Mouse (Mus musculus) adrenal gland, adult 2 months (tissue): ENCODE data around the gene Pmp22. TPM values are rescaled to one million over a fixed set of nuclear protein-coding genes. Genes with fewer than 3 reads are reported as not detected.
A peak's percentile ranks its signal among the peaks of the same experiment; 100 is the strongest.

ENCODE experiments used
- DNase-seq: peaks from one replicate; pipeline ENCODE4 v3.0.0; 2021
- polyA plus RNA-seq: library from polyadenylated mRNA; depleted of rRNA; stranded (reverse); fragments of >200 nt; gene quantifications from 2 replicates; pipeline ENCODE4 v1.2.3, GENCODE M21; 2012
- total RNA-seq, 2 experiments: library from RNA; stranded (reverse); gene quantifications; 2 replicates each; pipeline ENCODE4 v1.2.3; 2021

Gene Pmp22
- total and polyA plus RNA-seq, 3 experiments, result 102 to 190 (median 184) TPM

DNA sequence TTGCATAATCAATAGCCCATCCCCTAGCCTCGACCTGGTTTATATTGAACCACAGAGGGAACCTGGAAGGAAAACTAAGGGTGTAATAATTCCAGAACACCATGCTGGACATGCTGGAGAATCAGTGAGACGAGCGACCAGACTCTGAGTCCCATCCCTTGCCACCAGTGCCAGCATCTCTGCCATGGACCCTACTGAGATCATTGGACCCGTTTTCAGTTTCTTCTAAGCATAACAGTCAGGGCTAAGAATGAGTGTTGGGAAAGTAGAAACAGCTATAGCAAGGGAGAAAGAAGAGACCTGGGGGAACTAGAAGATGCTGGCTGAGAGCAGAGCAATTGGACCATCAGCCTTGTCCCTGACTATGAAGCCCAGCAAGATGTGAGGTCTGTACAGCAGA, 1.3 kb upstream of the Pmp22 start:
- DNase-seq, result no peak

DNA sequence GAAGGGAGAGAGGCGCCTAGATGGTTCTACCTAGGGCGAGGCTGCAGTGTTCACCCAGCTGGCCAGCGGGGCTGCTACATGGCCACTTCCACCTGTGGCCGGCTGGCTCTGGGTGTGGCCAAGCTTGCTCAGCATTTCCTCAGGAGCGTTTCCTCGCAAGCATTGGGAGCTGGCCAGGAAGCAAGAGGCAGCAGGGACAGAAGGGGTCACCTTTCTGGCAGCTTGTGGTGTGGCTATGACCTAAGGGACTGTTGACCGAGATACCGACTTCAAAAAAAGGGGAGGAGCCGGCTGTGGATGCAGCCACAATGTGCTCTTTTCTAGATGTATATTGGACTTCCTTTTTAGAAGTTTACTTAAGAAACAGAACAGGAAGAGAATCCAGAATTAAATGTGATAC, 593 bp downstream of the Pmp22 start:
- peak; percentile 57 for DNase-seq

DNA sequence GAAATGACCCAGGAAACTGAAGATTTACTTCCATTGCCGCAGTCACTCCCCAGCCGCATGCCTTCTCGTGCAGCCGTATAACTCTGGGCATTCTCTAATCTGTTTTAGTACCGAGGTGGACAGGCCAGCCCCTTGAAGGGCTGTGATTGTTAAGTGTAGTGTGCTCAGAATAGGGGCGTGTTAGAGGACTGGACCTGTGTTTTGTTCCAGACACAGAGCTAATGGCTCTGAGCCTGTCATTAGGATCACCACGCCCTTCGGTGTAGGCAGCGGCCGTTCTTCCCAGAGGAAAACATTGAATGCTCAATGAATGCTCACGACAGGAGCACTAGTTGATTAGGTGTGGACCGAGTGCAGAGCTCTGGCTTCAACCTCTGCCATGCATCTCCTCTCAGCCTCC, 1.1 kb downstream of the Pmp22 start:
- DNase-seq, result no peak

DNA sequence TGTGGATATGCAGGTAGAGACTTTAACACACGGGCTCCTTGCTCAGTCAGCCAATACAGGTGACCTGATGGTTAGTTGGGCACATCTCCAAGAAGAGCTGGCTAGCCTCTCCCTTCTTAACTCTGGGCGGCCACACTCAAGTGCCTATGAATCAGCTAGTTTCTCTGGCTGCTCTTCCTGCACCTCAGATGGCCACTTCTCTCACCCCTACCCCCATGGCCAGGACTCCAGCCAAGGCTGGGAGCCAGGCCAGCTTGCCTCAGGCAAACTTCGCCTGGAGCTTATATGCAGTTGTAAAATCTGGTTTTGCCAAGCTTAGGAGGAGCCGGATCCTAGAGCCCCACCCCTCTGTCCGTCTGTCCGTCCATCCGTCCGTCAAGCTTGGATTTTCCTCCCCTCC, 1.7 kb downstream of the Pmp22 start:
- DNase-seq, result peak; percentile 88

DNA sequence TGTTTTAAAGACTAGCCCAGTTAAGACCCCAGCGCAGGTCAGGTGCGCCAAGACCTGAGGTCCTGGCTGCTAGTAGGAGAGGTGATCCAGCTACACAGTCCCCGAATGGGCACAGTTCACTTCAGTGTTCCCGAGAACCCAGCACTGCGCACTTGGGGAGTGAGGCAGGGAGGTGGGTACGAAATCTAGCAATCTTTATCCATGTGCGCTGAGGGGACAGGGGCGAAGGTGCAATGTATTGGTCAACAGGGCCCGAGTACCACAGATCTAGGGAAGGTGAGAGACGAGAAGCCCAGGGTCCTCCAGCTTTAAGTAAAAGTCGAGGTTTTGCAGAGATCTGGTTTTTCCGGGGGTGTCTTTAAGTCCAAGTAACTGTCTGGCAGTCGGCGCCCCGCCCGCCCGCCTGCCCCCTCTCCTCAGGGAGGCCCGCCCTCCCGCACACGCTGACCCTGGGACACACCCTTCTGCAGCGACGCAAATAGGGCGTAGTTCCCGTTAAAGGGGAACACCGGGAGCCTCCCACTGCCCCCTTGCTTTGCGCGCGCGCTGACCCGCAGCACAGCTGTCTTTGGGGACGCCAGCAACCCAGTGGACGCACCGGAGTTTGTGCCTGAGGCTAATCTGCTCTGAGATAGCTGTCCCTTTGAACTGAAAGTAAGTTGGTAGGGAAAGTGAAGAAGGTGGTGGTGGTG, 2.4 kb downstream of the Pmp22 start:
- DNase-seq, result peak; percentile 88

DNA sequence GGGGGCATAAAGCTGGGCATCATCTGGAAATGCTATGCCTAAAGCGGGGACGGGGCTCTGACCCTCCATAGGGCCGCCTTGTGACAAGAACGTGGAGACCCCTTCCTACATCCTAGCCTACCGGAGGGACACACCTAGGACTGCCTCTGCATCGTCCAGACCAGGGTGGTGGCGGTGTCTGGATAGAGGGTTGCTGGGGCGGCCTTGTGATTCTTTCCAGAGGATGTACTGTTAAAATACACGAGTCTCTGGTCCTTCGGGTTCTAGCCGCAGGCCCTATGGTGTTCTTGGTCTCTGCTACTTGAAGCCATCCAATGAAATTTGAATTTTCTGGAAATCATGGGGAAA, 2.9 kb downstream of the Pmp22 start:
- DNase-seq, result no peak

DNA sequence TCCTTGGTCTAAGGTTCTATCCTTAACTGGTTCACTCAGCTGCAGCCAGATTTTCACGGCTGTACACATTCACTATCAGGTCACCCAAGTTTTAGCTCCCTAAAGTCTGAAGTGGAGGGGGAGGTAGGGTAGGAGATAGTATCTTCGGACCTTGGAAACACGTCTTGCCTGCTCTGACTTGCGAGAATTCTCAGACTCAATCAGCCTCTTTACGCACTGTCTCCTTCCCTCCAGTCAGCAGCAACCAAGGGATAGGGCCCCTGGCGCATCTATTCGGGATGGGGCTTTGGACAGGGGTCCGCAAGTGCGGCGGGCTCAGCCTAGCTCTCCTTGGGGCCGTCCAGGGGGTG, 3.3 kb downstream of the Pmp22 start:
- DNase-seq, result no peak

DNA sequence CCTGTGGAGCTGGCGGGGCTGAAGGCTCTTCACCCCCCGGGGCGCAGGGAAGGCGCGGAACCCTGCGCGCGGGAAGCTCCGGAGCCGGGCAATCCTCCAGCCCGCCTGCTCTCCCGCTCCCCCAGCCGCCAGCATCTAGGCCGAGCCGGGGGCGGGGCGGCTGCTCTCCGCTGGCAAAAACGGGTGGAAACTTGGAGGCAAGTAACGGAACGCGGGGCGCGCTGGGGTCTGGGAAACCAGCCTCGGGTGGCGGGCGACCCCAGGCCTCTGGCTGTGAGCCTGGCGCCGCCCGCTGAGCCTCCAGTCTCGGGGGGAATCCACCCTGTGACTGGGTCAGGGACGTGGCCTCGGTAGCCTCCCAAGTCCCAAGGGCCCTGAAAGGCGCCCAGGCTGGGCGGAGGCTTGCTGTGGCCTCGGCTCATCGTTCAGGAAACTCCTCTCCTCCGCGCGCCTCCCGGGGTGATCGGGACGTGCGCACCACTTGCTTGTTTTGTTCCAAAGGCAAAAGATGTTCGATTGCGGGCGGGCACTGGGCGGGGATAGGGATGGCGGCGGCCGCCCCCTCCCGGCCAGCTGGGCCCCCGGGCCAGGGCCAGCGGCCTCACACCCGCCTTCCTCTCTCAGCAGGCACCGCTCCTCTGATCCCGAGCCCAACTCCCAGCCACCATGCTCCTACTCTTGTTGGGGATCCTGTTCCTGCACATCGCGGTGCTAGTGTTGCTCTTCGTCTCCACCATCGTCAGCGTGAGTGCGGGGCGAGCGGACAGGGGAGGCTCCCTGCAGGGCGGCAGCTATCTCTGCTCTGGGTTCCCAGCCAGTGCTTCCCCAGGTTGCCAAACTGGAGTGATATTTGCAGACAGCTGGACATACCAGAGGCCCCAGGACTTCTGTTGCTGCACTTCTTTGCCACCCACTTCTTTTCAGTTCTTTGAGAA, 4.0 kb downstream of the Pmp22 start:
- peak; percentile 94 for DNase-seq

DNA sequence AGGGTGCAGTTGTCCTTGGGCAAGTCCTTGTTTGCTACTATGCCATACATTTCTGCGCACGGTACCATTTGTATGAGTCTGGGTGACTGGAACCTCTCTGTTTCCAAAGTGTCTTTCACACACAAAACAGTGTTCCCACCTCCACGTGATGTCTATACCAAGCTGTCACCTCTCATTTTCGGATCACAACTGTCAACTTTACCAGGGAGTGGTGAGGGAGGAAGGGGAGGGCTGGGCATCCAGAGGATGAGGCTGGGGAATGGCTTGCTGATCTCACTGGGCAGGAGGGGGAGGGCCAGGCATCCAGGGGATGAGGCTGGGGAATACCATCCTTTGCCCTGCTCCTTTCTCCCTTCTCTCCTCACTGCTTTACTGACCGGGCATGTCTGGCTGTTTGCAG, 5.2 kb downstream of the Pmp22 start:
- no peak for DNase-seq

DNA sequence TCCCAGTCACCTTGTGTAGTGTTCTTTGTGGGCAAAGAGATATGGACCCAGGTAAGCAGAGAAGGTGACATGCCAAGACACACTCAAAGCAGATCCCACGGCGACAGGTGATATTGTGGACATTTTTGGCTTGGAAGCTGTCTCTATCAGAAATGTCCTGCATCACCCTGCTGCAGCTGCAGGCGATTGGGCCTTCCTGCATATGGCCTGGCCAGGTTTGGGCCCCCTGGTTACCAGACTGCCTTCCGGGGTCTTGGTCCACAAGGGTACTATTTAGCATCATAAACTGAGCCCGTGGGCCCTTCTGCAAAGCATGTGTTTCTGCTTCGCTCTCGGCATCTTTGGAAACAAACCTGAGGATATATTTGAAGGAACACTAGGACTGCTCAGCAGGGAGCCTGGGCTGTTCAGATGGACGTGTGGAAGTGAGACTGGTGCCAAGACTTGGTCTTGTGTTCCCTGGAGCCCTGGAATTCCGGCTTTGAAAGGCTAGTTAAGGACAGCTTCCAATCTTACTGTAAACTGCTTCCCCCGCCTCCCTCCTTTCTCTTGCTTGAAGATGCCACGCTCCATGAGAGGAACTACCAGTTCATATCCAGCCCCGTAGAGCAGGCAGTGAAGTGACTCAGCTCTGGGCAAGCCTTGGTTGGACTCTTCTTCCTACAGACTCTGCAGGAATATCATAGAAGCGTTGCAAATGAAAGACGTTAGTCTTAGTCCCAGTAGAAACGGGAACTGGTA, 6.1 kb downstream of the Pmp22 start:
- DNase-seq, result no peak

DNA sequence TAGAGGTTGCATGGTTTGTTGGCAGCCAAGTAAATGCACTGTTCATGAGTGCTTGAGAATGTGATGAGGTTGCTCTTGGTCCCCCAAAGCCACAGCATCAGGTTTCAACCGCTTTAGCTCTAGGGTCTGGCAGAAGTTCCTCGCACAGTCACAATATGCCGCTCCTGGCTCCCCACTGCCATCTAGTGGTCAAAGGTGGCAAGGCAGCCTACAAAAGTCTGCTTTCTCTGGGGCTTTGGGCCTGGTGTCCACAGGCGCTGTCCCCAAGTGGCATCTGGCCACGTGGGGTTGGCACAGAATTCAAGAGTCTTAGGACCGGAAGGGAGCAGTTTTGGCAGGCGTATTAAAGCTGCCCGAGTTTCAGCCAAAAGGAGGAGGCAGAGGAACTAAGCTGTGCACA, 6.8 kb downstream of the Pmp22 start:
- peak; percentile 95 for DNase-seq

DNA sequence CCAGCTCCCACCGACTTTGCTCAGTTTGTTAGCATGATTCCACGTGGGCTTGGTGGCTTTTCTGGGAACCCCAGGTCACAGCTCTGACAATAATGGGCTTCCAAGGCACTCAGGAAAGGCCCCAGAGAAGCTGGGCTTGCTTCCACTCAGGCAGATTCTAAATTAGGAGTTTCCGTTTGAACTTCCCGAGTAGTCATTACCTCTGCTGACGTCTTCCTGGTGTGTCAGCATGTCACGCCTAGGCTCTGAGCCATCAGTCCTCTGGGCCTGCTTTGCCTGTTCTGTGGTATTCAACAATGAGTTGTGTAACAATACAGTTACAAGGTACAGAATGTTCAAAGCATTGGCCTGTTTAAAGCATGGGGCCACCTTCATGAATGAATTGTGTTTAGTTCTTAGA, 7.4 kb downstream of the Pmp22 start:
- peak; percentile 81 for DNase-seq

DNA sequence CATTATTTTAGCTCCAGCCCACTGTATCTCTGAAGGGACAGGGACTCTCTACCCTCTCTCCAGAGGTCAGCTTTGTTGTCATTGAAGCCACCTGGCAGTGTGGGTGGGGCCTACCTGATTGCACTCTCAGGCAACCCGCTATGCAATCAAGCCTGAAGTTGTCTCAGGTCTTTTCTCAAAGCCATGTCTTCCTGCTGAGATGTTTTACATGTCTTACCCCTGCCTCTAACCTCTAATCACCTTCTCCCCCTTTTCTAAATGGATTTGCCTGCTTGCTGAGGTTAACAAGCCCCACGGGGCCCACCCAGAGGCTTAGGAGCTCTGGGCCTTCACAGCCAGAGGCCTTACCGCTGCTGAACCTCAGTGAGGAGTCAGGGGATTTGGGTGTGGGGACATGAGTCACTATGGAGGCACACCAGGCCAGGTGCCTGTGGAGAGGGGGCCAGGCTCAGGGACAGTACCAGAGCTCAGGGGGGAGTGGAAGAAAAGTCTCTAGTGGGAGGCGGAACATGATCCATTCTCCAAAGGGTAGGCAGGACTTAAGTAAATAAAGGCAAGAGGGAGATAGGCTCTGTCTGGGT, 8.1 kb downstream of the Pmp22 start:
- no peak for DNase-seq

DNA sequence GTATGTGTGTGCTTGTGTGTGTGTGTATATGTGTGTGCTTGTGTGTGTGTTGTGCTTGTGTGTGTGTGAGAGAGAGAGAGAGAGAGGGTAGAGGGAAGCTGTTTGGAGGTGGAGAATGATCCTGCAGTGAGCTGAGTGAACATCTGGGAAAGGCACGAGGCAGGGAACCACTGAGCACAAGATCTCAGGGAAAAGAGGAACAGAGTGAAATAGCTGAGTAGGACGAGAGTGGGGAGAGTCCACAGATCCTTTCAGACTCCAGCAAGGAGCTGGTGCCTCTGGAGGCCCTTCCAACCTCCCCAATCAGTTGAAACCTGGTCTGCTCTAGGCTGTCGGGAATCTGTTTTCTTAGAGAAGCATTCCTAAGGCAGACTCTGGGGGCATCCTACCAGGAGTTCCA, 10.0 kb downstream of the Pmp22 start:
- DNase-seq, result no peak

DNA sequence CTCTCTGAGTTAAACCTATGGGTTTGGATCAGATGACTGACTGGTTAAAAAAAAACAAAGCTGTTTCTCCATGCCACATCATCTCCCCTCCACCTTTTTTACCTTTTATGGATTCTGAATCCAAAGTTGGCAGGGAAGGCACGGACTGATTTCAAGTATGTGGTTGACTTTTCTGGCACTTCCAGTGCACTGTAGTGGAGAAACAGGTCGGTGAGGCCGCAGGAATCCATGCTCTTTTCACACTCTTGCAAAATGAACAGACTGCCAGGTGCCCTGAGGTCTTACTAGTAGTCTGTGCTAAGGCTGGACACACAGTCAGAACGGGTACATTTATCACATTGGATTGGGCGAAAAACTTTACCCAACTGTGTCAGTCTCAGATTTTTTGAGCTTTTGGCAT, 13.5 kb downstream of the Pmp22 start:
- DNase-seq, result no peak

DNA sequence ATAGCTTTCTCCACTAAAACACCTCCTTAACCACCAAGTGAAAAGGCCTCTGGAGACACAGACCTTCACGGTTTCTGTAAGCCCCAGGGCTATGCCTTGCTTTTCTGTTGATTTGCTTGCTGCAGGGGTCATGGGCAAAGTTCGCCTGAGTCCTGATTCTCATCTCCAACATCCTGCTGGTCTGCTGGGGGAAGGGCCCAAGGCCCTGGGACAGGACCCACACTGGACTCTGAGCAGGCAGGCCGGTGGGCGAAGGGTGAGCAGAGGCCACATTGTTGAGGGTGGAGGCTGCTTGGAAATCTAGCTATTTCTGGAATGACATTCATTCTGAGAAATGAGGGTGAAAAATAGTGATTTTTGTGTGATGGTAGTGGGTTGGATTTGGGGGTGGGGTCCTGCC, 14.0 kb downstream of the Pmp22 start:
- no peak for DNase-seq

DNA sequence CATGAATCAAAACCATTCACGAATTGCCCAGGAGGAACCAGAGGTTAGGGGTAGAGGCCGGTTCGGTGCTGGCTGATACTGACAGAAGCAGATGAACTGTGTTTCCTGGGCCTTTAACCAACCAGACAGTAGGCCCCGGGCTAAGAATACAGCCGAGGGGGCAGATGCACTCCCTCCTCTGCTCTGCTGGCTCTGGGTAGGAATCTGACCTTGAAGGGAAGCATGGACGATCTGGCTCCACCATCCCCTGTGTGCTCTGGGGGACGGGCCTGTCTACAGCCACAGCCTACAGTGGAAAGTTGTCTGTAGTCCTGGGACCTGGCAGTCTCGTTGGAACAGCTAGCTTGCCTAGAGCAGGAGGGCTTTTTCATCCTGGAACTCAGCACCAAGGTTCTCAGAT, 14.7 kb downstream of the Pmp22 start:
- peak; percentile 76 for DNase-seq

DNA sequence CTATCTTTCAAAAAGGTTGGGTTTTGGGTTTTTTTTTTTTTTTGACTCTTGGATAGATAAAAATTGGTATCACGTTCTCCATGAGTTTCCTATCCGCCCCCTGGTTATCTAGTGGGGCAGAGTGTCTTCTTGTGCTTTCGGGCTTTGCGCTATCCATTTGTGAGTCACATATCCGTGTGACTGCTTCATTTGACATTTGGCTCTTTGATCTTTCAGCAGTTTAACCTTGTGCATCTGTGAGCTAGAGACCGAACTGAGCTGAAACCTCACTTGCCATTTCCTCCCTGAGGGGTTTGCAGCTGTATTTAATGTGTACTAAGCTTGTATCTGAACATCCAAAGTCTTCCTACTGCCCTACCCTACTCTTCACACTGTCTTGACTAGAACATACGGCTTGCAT, 17.8 kb downstream of the Pmp22 start:
- DNase-seq, result peak; percentile 57

DNA sequence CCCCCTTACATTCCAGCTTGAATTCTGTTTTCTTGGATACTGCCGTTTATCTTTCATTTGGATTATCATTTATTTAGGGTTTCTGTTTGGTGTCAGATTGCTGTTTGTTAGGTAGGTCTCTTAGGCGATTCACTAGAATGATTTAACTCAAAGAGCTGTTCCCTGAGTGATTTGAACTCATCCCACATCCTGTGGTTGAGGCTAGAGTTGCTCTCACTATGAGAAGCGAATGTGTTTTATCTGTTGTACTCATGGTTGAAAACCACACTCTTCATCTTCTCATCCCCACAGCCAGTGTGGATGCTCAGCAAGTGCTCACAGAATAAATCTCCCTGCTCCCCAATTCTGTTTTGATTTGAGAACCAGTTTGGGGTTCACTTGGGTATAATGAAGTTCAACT, 19.5 kb downstream of the Pmp22 start:
- DNase-seq, result no peak

DNA sequence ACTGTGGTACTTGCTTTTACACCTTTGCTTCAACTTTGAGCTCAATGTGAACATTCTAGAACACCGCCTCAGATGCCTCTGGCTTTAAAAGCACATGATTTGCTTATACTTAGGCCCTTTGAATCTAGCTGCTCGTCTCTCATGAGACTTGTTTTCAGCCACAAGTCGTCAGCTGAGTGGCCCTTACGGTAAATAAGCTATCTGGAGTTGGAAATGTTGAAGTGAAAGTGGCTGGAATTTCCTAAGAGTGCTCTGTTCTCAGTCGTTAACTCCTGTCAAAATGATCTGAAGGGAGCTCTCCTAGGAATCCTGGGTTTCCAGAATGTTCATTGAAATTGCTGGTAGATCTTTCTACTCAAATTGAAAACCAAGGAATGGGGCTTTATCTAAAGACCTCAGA, 23.1 kb downstream of the Pmp22 start:
- no peak for DNase-seq

DNA sequence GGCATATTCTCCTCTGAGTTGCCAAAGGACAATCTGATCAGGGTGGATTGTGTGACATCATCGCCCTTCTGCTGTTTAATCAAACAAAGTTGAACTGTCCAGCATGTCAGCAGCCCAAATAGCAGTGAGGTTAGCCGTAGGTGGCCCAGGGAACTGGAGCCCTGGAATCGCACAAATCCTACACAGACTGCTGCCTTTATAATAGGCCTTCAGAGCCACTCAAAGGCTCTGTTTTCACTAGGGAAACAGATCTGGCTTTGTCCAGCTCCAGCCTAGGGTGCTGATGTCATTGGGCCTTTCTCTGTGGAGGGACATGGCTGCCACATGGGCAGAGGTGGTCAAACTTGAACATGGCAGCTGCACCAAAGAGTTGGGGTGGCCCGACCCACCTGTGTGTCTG, 28.3 kb downstream of the Pmp22 start:
- no peak for DNase-seq

DNA sequence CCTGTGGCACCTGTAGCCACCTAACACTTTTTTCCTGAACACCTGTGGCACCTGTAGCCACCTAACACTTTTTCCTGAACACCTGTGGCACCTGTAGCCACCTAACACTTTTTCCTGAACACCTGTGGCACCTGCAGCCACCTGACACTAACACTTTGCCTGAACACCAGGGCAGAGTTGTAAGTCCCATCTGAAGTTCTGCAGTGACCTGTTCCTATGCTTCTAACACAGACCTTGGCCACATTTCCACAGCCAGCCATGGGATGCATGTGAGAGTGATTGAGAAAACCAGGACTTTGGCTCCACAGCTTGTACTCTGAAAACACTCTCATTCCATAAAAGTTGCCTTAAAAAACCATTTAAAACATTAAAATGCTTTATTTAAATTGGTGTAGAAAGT, 32.1 kb downstream of the Pmp22 start:
- peak; percentile 0 for DNase-seq

DNA sequence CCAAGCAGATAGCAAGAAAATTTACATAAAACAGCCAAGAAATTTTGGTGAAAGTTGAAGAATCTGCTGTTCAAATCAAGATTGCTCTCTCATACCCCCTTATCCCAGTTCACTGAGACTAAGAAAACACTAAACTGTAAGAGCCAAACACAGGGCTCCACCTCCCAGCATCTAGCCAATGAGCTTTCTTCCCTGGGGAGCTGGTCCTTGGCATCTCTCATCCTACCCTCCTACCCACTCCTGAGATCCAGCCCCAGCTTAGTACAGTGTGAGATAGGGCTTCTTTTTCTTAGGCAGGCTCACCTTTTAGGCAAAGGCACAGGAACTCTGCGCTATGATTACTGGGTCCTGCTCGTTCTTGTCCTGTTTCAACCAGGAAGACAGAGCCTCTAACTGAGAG, 34.0 kb downstream of the Pmp22 start:
- DNase-seq, result peak; percentile 27
